In genomic region chr17:40977914-40978313, GRCm38 (mm10) we compare ENCODE assay signal across 12 mouse cellular contexts. TPM values are rescaled to one million over a fixed set of nuclear protein-coding genes. Genes with fewer than 3 reads are reported as not detected.
A peak's percentile ranks its signal among the peaks of the same experiment; 100 is the strongest.
DNase-seq lines count a peak whose midpoint lies in the region; ATAC-seq and TF ChIP-seq lines count a peak whose summit lies in the region.
"Had no signal": no experiment of that assay in that cellular context is flagged by ENCODE, and none has a peak within 500 bp of the region (broad histone marks: within the 10 kb centered on the region; RNA-seq: fewer than 3 reads in every experiment).

No protein-coding gene starts in this region.

- H3K9me3 ChIP-seq in neural tube, embryonic 13.5 days: no peaks in the 10 kb centered on the region
- H3K9me3 ChIP-seq in hindbrain, embryonic 12.5 days (replicated peaks): no peaks in the 10 kb centered on the region
- H3K9me3 ChIP-seq: embryonic facial prominence, embryonic 13.5 days; lung, embryonic 15.5 days had no signal

- DNase-seq in heart, adult 2 months: no peak
- no peak for DNase-seq in heart, adult 11 months
- DNase-seq in neural tube, embryonic 10.5 days (ENCODE audit: extremely low spot score, low spot score): no peak
- no peak for DNase-seq in adrenal gland, adult 8-10 months
- DNase-seq in gastrocnemius, postnatal 25 days: no peak
- DNase-seq: right cerebral cortex, postnatal 25 days had no signal

- no peak overlapping the region for H3K27ac ChIP-seq in heart, adult 2 months
- H3K27ac ChIP-seq in neural tube, embryonic 13.5 days (replicated peaks): no peak overlapping the region
- no peak overlapping the region for H3K27ac ChIP-seq in hindbrain, embryonic 12.5 days
- H3K27ac ChIP-seq: embryonic facial prominence, embryonic 13.5 days; lung, embryonic 15.5 days had no signal

- H3K27me3 ChIP-seq in heart, adult 2 months (ENCODE audit: control insufficient read depth, insufficient read depth, low read length): no peaks in the 10 kb centered on the region
- no peaks in the 10 kb centered on the region for H3K27me3 ChIP-seq in neural tube, embryonic 13.5 days
- H3K27me3 ChIP-seq in hindbrain, embryonic 12.5 days: no peaks in the 10 kb centered on the region
- H3K27me3 ChIP-seq: embryonic facial prominence, embryonic 13.5 days; lung, embryonic 15.5 days had no signal

- no peak overlapping the region for H3K9ac ChIP-seq in heart, adult 2 months (ENCODE audit: low read depth, low read length)
- H3K9ac ChIP-seq in neural tube, embryonic 13.5 days: no peak overlapping the region
- no peak overlapping the region for H3K9ac ChIP-seq in hindbrain, embryonic 12.5 days
- H3K9ac ChIP-seq: embryonic facial prominence, embryonic 13.5 days; lung, embryonic 15.5 days had no signal

- TF ChIP-seq POLR2A in heart, adult 2 months (IDR thresholded peaks at IDR 0.05; ENCODE audit: insufficient read depth, low read depth, low read length): no peak

- H3K4me2 ChIP-seq in neural tube, embryonic 13.5 days: no peak overlapping the region
- no peak overlapping the region for H3K4me2 ChIP-seq in hindbrain, embryonic 12.5 days (replicated peaks)
- H3K4me2 ChIP-seq: embryonic facial prominence, embryonic 13.5 days; lung, embryonic 15.5 days had no signal

- ATAC-seq in neural tube, embryonic 13.5 days (ENCODE audit: low read depth): peak; percentile 50; the same call in 1 of the 2 replicates
- ATAC-seq in hindbrain, embryonic 12.5 days (ENCODE audit: low FRiP score): peak; percentile 29; the same call in 1 of the 2 replicates
- no peak for ATAC-seq in erythroblast, adult 5-6 weeks (replicated peaks; ENCODE audit: low FRiP score, poor library complexity, severe bottlenecking)

- no peaks in the 10 kb centered on the region for H3K79me2 ChIP-seq in heart, adult 2 months (replicated peaks; ENCODE audit: control insufficient read depth, insufficient read depth, low read length)

- TF ChIP-seq EP300 in heart, adult 2 months (IDR thresholded peaks at IDR 0.05; ENCODE audit: insufficient read depth, low read depth, low read length): no peak

- H3K4me3 ChIP-seq in heart, adult 2 months: no peak overlapping the region
- no peak overlapping the region for H3K4me3 ChIP-seq in neural tube, embryonic 13.5 days
- no peak overlapping the region for H3K4me3 ChIP-seq in hindbrain, embryonic 12.5 days
- H3K4me3 ChIP-seq: embryonic facial prominence, embryonic 13.5 days; lung, embryonic 15.5 days; myocyte had no signal

- TF ChIP-seq CTCF in heart, adult 2 months (IDR thresholded peaks at IDR 0.05): peak; percentile 30

- 67% methylated on average over 11 of the region's 11 CpGs for WGBS in heart, adult 2 months
- WGBS in neural tube, embryonic 13.5 days: 71% methylated on average over 11 of the region's 11 CpGs
- 77% methylated on average over 11 of the region's 11 CpGs for WGBS in hindbrain, embryonic 12.5 days

- no peaks in the 10 kb centered on the region for H3K4me1 ChIP-seq in heart, adult 2 months (ENCODE audit: control insufficient read depth, insufficient read depth, low read length)
- H3K4me1 ChIP-seq in neural tube, embryonic 13.5 days (replicated peaks): no peaks in the 10 kb centered on the region
- no peaks in the 10 kb centered on the region for H3K4me1 ChIP-seq in hindbrain, embryonic 12.5 days
- H3K4me1 ChIP-seq: embryonic facial prominence, embryonic 13.5 days; lung, embryonic 15.5 days had no signal

- intact Hi-C loops in heart, adult 2 months (cut with DNase I): loop anchor here (10.0 kb wide), 1 partner anchor 1627 kb away; no protein-coding TSS in a partner anchor

- H3K36me3 ChIP-seq in heart, adult 2 months (ENCODE audit: control insufficient read depth, insufficient read depth, low read length): no peaks in the 10 kb centered on the region
- H3K36me3 ChIP-seq in neural tube, embryonic 13.5 days: no peaks in the 10 kb centered on the region
- no peaks in the 10 kb centered on the region for H3K36me3 ChIP-seq in hindbrain, embryonic 12.5 days
- H3K36me3 ChIP-seq: embryonic facial prominence, embryonic 13.5 days; lung, embryonic 15.5 days had no signal

RNA-seq across cellular contexts. Expression of gene Cenpq, which starts 43.1 kb away (rescaled TPM):
- 1 to 10 TPM; 5.4 to 7.3 TPM for total RNA-seq in heart, adult 2 months (2021)
- polyA plus RNA-seq in heart, adult 2 months (2012; rRNA removed): 1.5 and 2.3 TPM in 2 replicates
- polyA plus RNA-seq in neural tube, embryonic 13.5 days (2015; fragmentation: Nextera tagmentation; extraction: Ambion mirVana): 11.7 and 13.0 TPM in 2 replicates
- 20.5 and 24.9 TPM in 2 replicates for polyA plus RNA-seq in hindbrain, embryonic 12.5 days (2016; fragmentation: Nextera tagmentation; extraction: Ambion mirVana)
- total RNA-seq in adrenal gland, adult 8-10 months (2022): 1 to 10 TPM; 6.9 to 9.8 (median 8.1) TPM
- total RNA-seq in gastrocnemius, postnatal 25 days (2021): 1 to 10 TPM; 2.9 to 3.4 TPM
- total RNA-seq in erythroblast, adult 5-6 weeks (2015; ENCODE audit: low replicate concordance): 22.5 and 42.4 TPM in 2 replicates
- total RNA-seq in erythroblast, adult 5-6 weeks (2017; ENCODE audit: low replicate concordance): 54.5 and 55.8 TPM in 2 replicates

RNA-seq across cellular contexts. Expression of gene Mut, which starts 43.4 kb away (rescaled TPM):
- total RNA-seq in heart, adult 2 months (2021): 100 to 1,000 TPM; 146 to 171 TPM
- polyA plus RNA-seq in heart, adult 2 months (2012; rRNA removed): 30.8 and 56.6 TPM in 2 replicates
- 23.6 and 26.5 TPM in 2 replicates for polyA plus RNA-seq in neural tube, embryonic 13.5 days (2015; fragmentation: Nextera tagmentation; extraction: Ambion mirVana)
- polyA plus RNA-seq in hindbrain, embryonic 12.5 days (2016; fragmentation: Nextera tagmentation; extraction: Ambion mirVana): 27.1 and 30.3 TPM in 2 replicates
- 100 to 1,000 TPM; 114 to 181 (median 161) TPM for total RNA-seq in adrenal gland, adult 8-10 months (2022)
- total RNA-seq in gastrocnemius, postnatal 25 days (2021): 10 to 100 TPM; 63.3 to 68.0 TPM
- total RNA-seq in erythroblast, adult 5-6 weeks (2015; ENCODE audit: low replicate concordance): 9.0 and 10.0 TPM in 2 replicates
- 7.4 and 18.7 TPM in 2 replicates for total RNA-seq in erythroblast, adult 5-6 weeks (2017; ENCODE audit: low replicate concordance)
